Mouse (Mus musculus) forebrain, embryonic 11.5 days (tissue): Measurements from ENCODE around the gene Dlg3. TPM values are rescaled to one million over a fixed set of nuclear protein-coding genes. Genes with fewer than 3 reads are reported as not detected.

Source experiments
- polyA plus RNA-seq: library from polyadenylated mRNA; unstranded; fragments of >200 nt; fragmentation: Nextera tagmentation; extraction: Ambion mirVana; gene quantifications from 2 replicates; pipeline ENCODE4 v1.2.1, GENCODE M21; 2014

Dlg3 gene
- polyA plus RNA-seq, 1 experiment from 2014 or later = 7.6 TPM

Other genes starting within 250 kb of the Dlg3 start
- not detected in 2 replicates for gene Dgat2l6, start 242.9 kb upstream of the Dlg3 start, polyA plus RNA-seq
- not detected in 2 replicates for gene Awat1, start 195.5 kb upstream of the Dlg3 start, polyA plus RNA-seq
- gene P2ry4, start 172.9 kb upstream of the Dlg3 start, polyA plus RNA-seq = not detected in 2 replicates
- gene Arr3, start 162.2 kb upstream of the Dlg3 start, polyA plus RNA-seq = 0.23 TPM in 1 of 2 replicates, not detected in the other
- 59.5 and 63.2 TPM in 2 replicates for gene Kif4, start 142.0 kb upstream of the Dlg3 start, polyA plus RNA-seq
- gene Pdzd11, start 141.2 kb upstream of the Dlg3 start, polyA plus RNA-seq = 134 and 138 TPM in 2 replicates
- gene Gdpd2, start 37.8 kb upstream of the Dlg3 start, polyA plus RNA-seq = 6.4 and 6.5 TPM in 2 replicates